Mouse (Mus musculus) hindbrain, embryonic 14.5 days (tissue): ENCODE results near the gene Gm12216. TPM values are rescaled to one million over a fixed set of nuclear protein-coding genes. Genes with fewer than 3 reads are reported as not detected.

ENCODE experiments used
- ATAC-seq: fragments of 200-750 bp; cut with Nextera tagmentation; 2 replicates; pipeline ENCODE4 v1.8.0; 2017; ENCODE audit warnings: moderate number of reproducible peaks, mild to moderate bottlenecking, moderate TSS enrichment, moderate library complexity; ENCODE audit not compliant: low FRiP score
- DNase-seq: peaks from one replicate; pipeline ENCODE4 v3.0.0-alpha.2; 2015; ENCODE audit warnings: low spot score
- H3K27ac ChIP-seq: fragments of 300-500 bp; sonication (generic); 2 replicates; pipeline ENCODE4 v1.5.1; 2014; ENCODE audit warnings: mild to moderate bottlenecking, moderate library complexity
- H3K27me3 ChIP-seq: fragments of 300-500 bp; sonication (generic); 2 replicates; pipeline ENCODE4 v1.6.1; 2014; ENCODE audit warnings: mild to moderate bottlenecking, low read length, mixed read lengths; ENCODE audit not compliant: control insufficient read depth, insufficient read depth
- H3K36me3 ChIP-seq: fragments of 300-500 bp; sonication (generic); replicated peaks from 2 replicates; pipeline ENCODE4 v1.6.1; 2014; ENCODE audit not compliant: control insufficient read depth, insufficient read depth
- H3K4me1 ChIP-seq: fragments of 300-500 bp; sonication (generic); replicated peaks from 2 replicates; pipeline ENCODE4 v1.6.1; 2014; ENCODE audit warnings: antibody characterized with exemption, low read length, mixed read lengths; ENCODE audit not compliant: control insufficient read depth, insufficient read depth
- H3K4me2 ChIP-seq: fragments of 300-500 bp; sonication (generic); replicated peaks from 2 replicates; pipeline ENCODE4 v1.6.1; 2014; ENCODE audit warnings: mild to moderate bottlenecking, moderate library complexity
- H3K4me3 ChIP-seq: fragments of 300-500 bp; sonication (generic); replicated peaks from 2 replicates; pipeline ENCODE4 v1.5.1; 2014; ENCODE audit warnings: mild to moderate bottlenecking, low read length
- H3K9ac ChIP-seq: fragments of 300-500 bp; sonication (generic); 2 replicates; pipeline ENCODE4 v1.6.1; 2014
- H3K9me3 ChIP-seq: fragments of 300-500 bp; sonication (generic); 2 replicates; pipeline ENCODE4 v1.6.1; 2016; ENCODE audit warnings: low read length; ENCODE audit not compliant: control insufficient read depth
- WGBS: fragments of 180-500 bp; shearing (Covaris S2); extraction: QIAGEN DNeasy Blood & Tissue Kit; methylation state at CpG from one replicate; pipeline ENCODE4 v1.1.7; 2014; 5-methylcytosine and 5-hydroxymethylcytosine counted together
- polyA plus RNA-seq: library from polyadenylated mRNA; unstranded; fragments of >200 nt; fragmentation: Nextera tagmentation; extraction: Ambion mirVana; gene quantifications from 2 replicates; pipeline ENCODE4 v1.2.1, GENCODE M21; 2014

The Gm12216 gene
- polyA plus RNA-seq, 1 experiment from 2014 or later, result not detected

DNA sequence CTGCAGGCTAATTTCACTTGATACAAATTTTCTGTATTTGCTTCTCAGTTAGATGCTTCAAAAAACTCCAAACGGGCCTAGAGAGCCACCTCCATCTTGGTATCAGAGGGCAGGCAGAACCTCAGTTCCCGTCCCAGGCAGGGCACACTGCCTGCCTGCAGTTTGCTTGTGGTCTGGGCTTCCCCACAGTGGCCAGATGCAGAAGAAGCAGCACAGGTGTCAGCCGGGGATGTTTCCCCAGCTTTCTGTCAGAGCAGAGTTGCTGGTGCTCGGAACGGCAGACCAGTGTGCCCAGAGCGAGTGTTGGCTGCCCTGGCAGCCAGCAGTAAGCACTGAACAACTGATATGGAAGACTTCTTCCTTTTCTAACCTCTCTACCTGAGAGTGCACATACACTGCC, 19.9 kb downstream of the Gm12216 start:
- Histone ChIP-seq H3K27me3 (no peaks in the 10 kb centered on the region), H3K4me1 (no peaks in the 10 kb centered on the region), H3K27ac (no peak overlapping the region), H3K9ac (no peak overlapping the region), H3K4me3 (no peak overlapping the region), H3K4me2 (no peak overlapping the region), H3K36me3 (no peaks in the 10 kb centered on the region), H3K9me3 (no peaks in the 10 kb centered on the region)
- DNase-seq, result no peak
- ATAC-seq, result no peak
- WGBS, result 90% methylated on average over 6 of the region's 6 CpGs

DNA sequence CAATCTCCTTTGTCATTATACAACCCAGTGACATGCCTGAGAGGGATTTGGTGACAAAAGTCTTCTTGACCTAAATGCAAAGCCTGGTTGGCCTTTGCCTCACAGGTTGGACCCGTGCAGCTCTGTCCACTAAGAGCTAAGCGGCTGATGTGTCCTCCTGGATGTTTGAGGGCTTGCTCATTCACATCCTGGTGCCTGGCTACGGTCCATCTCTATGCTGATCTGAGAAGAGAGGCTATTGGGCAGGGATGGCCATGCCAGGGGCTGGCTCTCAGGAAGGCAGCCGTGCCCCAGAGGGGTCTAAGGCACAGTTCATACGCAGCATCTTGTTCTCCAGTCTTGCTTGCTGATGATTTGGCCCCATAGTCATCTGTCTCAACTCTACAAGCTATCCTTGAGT, 21.3 kb downstream of the Gm12216 start:
- Histone ChIP-seq H3K4me2 (no peak overlapping the region), H3K9ac (no peak overlapping the region), H3K27me3 (no peaks in the 10 kb centered on the region), H3K36me3 (no peaks in the 10 kb centered on the region), H3K4me1 (no peaks in the 10 kb centered on the region), H3K27ac (no peak overlapping the region), H3K4me3 (no peak overlapping the region), H3K9me3 (no peaks in the 10 kb centered on the region)
- DNase-seq (no peak), ATAC-seq (no peak)
- 94% methylated on average over 5 of the region's 5 CpGs for WGBS

DNA sequence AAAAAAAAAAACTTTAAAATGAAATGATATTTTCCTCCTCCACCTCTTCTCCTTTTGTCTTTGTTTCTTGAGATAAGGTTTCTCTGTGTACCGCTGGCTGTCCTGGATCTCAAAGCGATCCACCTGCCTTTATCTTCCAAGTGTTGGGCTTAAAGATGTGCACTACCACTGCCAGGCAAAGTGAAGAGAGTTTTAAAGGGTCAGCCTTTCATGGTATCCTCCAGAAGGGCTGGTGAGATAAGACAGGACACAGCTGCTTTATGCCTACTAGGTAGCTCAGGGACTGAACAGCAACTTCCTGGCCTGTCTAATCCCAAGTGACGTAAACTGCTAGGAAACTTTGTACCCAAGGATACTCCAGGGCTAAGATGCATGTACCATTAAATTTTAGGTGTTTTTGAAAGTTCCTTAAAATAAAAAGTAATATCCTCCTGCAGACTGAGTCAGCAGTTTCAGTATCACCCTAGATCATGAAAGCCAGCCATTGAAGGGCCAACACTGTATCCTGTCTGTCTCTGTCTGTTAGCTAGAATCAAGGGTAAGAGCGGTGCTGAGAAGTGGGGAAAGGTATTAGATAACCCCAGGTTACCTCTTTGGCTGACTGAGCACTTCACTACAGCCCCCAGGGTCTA, 23.6 kb downstream of the Gm12216 start:
- no peaks in the 10 kb centered on the region for H3K4me1 ChIP-seq
- H3K27me3 ChIP-seq, result no peaks in the 10 kb centered on the region
- no peak overlapping the region for H3K4me3 ChIP-seq
- H3K36me3 ChIP-seq, result no peaks in the 10 kb centered on the region
- H3K4me2 ChIP-seq, result no peak overlapping the region
- H3K9me3 ChIP-seq, result no peaks in the 10 kb centered on the region
- H3K27ac ChIP-seq, result no peak overlapping the region
- DNase-seq (no peak), ATAC-seq (no peak)
- no peak overlapping the region for H3K9ac ChIP-seq
- 93% methylated on average over 4 of the region's 4 CpGs for WGBS

DNA sequence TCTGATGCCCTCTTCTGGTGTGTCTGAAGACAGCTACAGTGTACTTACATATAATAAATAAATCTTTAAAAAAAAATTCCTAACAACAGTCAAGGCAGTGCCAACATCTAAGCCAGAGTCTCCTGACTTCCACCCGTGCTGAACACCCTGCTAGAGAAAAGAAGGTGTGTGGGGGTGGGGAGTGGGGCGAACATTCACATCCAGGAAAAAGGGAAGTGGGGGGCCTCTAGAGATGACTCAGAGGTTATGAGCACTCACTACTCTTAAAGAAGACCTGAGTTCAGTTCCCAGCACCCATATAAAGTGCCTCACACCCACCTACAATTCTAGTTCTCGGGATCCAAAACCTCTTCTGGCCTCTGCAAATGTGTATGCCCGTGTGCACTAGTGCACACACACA, 33.6 kb downstream of the Gm12216 start:
- Histone ChIP-seq H3K4me1 (no peaks in the 10 kb centered on the region), H3K36me3 (no peaks in the 10 kb centered on the region), H3K9me3 (no peaks in the 10 kb centered on the region), H3K27me3 (no peaks in the 10 kb centered on the region), H3K4me3 (no peak overlapping the region), H3K27ac (no peak overlapping the region), H3K9ac (no peak overlapping the region), H3K4me2 (no peak overlapping the region)
- ATAC-seq (no peak), DNase-seq (no peak)
- WGBS, result 85% methylated on average over 4 of the region's 4 CpGs

DNA sequence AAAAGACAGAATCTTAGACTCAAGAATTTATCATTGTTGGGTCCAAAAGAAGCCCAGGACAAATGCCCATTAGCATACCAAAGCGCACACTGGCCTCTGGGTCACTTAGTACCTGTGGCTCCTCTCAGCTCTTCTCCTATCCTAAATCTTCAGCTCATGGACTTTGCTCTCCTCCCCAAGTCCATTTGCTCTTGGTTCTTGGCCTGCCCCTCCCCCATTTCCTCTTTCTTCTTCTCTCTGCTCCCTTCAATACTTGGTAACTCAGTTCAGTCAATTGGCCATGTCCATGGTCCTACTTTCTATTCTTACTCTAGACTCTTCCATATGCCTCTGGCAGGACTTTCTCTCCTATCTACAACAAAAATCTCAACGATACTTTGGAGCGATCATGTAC, 37.1 kb downstream of the Gm12216 start:
- Histone ChIP-seq H3K4me2 (no peak overlapping the region), H3K27ac (no peak overlapping the region), H3K27me3 (no peaks in the 10 kb centered on the region), H3K4me1 (no peaks in the 10 kb centered on the region), H3K36me3 (no peaks in the 10 kb centered on the region), H3K9me3 (no peaks in the 10 kb centered on the region), H3K9ac (no peak overlapping the region), H3K4me3 (no peak overlapping the region)
- no peak for ATAC-seq
- no peak for DNase-seq
- 96% methylated on average over 3 of the region's 3 CpGs for WGBS

DNA sequence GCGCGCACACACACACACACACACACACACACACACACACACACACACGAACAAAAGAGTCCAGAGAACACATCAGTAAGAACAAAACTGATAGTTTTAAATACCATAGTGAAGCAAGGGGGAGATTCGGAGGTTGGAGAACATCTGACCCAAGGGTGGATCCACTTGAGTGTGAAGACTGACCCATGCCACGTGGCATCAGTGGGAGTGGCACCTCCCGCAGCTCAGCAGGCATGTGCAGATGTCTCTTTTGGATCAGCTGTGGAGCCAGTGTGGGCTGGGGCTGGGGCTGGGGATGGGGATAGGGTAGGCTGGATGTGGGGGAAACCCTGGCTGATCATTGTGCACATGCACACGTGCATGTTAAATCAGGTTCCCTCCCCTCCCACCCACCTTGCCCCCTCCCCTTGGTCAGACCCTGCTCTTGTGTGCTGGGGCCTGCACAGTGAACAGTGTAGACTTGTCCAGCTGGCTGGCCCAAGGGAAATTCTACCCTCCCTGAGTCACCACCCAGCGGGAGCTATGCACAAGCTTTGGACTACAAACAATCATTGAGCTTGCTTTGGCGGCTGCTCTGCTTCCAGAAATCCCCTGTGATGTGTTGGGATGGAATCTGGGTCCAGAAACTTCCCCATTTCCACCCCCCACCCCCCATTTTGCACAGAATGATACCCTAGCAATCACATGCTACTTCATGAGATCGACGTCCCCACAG, 37.7 kb downstream of the Gm12216 start:
- DNase-seq (no peak), ATAC-seq (no peak)
- H3K4me2 ChIP-seq, result no peak overlapping the region
- no peaks in the 10 kb centered on the region for H3K9me3 ChIP-seq
- no peak overlapping the region for H3K4me3 ChIP-seq
- 86% methylated on average over 11 of the region's 11 CpGs for WGBS
- no peaks in the 10 kb centered on the region for H3K27me3 ChIP-seq
- H3K4me1 ChIP-seq, result no peaks in the 10 kb centered on the region
- H3K27ac ChIP-seq, result no peak overlapping the region
- no peak overlapping the region for H3K9ac ChIP-seq
- H3K36me3 ChIP-seq, result no peaks in the 10 kb centered on the region

DNA sequence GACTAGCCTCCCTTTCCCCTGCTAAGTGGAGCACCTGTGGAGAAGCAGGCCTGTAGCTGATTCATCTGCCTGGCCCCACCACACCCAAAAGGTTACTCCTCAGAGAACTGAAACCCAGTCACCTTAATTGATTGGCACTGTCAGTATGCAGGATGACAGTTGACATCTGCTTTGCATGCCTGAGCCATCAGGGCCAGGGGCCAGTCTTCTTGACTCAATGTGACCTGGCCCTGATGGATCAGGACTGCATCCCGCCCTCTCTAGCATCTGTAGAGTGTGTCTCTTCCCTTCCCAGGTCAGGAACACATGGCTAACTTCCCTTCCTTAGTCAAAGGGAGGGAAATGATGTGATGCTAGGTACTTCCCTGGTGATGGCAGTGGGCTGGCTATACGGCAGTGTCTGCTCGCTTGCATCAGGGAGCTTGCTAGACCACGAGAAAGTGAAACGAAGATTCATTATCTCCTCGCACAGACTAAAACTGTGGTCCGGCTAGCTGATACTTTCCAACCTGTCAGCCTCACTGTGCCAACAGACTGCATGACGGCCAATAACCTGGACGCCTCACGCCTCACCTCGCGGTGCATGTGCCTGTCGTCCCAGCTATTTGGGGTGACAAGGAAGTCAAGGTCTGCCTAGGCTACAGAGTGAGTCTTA, 38.4 kb downstream of the Gm12216 start:
- Histone ChIP-seq H3K9ac (no peak overlapping the region), H3K36me3 (no peaks in the 10 kb centered on the region), H3K4me3 (no peak overlapping the region), H3K4me2 (no peak overlapping the region), H3K27me3 (no peaks in the 10 kb centered on the region), H3K4me1 (no peaks in the 10 kb centered on the region), H3K27ac (no peak overlapping the region), H3K9me3 (no peaks in the 10 kb centered on the region)
- DNase-seq (no peak), ATAC-seq (no peak)
- 95% methylated on average over 13 of the region's 13 CpGs for WGBS

DNA sequence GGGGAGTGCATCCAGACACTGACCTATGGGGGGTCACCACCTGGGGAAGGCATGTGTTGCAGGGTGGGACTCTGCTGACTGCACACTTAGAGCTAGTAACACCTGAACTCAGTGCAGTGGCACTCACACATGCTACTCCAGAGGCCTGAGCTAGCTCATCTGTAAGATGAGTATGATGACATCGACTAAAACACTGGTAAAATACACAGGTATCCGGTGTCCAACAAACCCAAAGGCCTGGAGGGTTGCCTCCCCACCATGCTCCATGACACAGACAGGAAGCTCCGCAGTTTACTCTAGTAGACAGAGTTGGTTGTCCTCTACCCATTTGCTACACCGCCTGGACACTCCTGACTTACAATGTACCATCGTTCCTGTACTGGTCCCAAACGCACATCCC, 39.5 kb downstream of the Gm12216 start:
- H3K27ac ChIP-seq, result no peak overlapping the region
- no peaks in the 10 kb centered on the region for H3K27me3 ChIP-seq
- no peaks in the 10 kb centered on the region for H3K4me1 ChIP-seq
- DNase-seq (no peak), ATAC-seq (no peak)
- WGBS, result 93% methylated on average over 6 of the region's 6 CpGs
- no peak overlapping the region for H3K9ac ChIP-seq
- H3K4me3 ChIP-seq, result no peak overlapping the region
- H3K4me2 ChIP-seq, result no peak overlapping the region
- H3K36me3 ChIP-seq, result no peaks in the 10 kb centered on the region
- no peaks in the 10 kb centered on the region for H3K9me3 ChIP-seq

DNA sequence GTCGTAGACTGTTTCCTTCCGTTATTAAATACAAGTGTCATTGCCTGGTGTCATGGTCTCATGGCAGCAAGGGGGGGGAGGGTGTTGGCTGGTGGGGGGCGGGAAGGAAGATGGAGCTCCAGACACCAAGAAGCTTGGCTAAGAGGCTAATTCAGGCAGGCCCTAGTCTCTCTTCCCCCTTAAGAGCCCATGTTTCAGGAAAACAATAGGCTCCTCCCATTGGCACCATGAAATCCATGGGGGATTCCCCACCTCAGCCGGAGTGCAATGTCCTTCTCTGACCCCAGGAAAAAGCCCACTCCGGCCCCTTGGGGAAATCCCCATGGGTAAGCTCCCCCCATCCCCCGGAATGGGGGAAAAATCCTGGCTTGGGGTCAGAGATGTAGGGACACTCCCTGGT, 40.3 kb downstream of the Gm12216 start:
- Histone ChIP-seq H3K9me3 (no peaks in the 10 kb centered on the region), H3K36me3 (no peaks in the 10 kb centered on the region), H3K4me1 (no peaks in the 10 kb centered on the region), H3K4me2 (no peak overlapping the region), H3K27ac (no peak overlapping the region), H3K27me3 (no peaks in the 10 kb centered on the region), H3K9ac (no peak overlapping the region), H3K4me3 (no peak overlapping the region)
- no peak for DNase-seq
- ATAC-seq, result no peak
- 58% methylated on average over 6 of the region's 6 CpGs for WGBS
